Mouse (Mus musculus) large intestine, adult 2 months (tissue): ENCODE data around the gene Gm21118. TPM values are rescaled to one million over a fixed set of nuclear protein-coding genes. Genes with fewer than 3 reads are reported as not detected.
"Not testable (repeated sequence)": the region's sequence is repeated elsewhere in the genome, so short reads cannot be mapped to it uniquely, and the experiment has no call there.

Source experiments
- DNase-seq: peaks from one replicate; pipeline ENCODE4 v3.0.0-alpha.2; 2012; ENCODE audit warnings: low read depth, low spot score
- WGBS: fragments of 180-500 bp; shearing (Covaris S2); methylation state at CpG from one replicate; pipeline ENCODE4 v1.1.7; 2018; 5-methylcytosine and 5-hydroxymethylcytosine counted together
- polyA plus RNA-seq: library from polyadenylated mRNA; depleted of rRNA; stranded (reverse); fragments of >200 nt; gene quantifications from 2 replicates; pipeline ENCODE4 v1.2.3, GENCODE M21; 2012; rRNA removed

Gm21118 gene
- not detected in 2 replicates for polyA plus RNA-seq

DNA sequence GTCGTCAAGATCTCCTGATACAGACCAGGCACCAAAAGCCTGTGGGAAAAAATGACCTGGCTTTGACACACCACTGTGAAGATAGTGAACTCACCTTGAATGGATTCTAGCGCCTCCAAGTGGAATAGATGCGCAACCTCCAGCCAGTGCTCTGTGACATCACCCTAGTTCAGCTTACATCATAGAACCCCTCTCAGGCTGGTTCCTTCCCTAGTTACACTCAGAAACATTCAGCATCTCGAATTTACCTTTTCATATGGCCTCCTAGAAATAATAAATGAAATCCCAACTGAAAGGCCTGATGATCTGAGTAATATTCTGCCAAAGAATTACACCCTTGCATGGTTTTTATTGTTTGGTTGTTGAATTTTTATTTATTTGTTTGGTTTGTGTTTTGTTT lies at the start of gene Gm21118:
Gene Gm21118 (minus strand): TSS at position 101 of the 400 bp plus-strand sequence.
- WGBS = no CpG with 5 or more reads among the region's 4 CpGs
- not testable (repeated sequence) for DNase-seq

DNA sequence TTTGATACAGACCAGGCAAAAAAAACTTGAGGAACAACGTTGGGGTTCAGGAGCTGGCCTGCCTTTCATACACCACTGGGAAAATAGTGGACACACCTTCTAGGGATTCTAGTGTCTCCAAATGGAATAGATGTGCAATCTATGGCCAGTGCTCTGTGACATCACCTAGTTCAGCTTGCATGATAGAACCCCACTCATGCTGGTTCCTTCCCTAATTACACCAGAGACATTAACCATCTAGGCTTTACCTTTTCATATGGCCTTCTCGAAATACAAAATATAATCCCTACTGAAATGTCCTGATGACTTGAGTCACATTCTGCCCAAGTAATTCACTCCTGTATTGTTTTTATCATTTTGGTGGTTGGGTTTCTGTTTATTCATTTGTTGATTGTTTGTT lies 29.7 kb upstream of the Gm21118 start, which contains the start of the genes Gm29423 and Gm29644:
Gene Gm29423 (minus strand): TSS at position 101 of the 400 bp plus-strand sequence.
Gene Gm29644 (minus strand): TSS at position 157 of the 400 bp plus-strand sequence.
- WGBS = no CpG with 5 or more reads among the region's 2 CpGs
- DNase-seq = not testable (repeated sequence)

Other genes with a start within 250 kb of the Gm21118 start
- gene Gm29423, start 29.6 kb upstream of the Gm21118 start, polyA plus RNA-seq = not detected in 2 replicates
- gene Gm29644, start 29.7 kb upstream of the Gm21118 start, polyA plus RNA-seq = not detected in 2 replicates
- gene Gm20888, start 168.2 kb upstream of the Gm21118 start, polyA plus RNA-seq = not detected in 2 replicates